Mouse (Mus musculus): Measurements from ENCODE around the gene Slc9a3r1.

The Slc9a3r1 gene

DNA sequence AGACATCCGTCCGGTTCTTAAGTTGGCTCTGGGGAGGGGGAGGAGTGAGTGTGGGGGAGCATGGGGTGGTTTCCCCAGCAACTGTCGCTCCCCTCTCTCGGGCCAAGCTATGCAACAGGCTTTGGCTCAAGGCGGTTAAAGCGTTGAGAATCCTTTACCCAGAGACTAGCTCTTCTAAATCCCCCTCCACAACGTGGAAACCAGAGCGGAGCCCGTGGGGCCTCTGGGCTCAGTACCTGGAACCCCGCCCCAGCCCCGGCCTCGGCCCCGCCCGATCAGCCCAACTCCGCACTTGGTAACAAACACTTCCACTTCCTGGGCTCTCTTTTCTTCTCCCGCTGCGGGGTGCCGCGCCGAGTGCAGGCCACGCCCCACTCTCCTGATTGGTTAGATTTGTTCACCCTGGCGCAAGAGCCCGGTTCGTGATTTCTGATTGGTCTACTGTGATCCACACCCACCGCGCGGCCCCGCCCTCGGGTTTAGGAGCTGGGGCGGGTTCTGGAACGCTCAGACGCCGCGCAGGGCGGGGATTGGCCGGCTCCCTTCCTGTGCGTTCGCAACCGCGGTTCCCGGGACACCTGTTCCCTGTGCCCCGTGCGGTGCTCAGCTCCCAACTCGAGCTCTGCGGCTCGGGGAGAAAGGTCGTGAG lies at the start of gene Slc9a3r1:
Gene Slc9a3r1 (plus strand): TSS at position 510 of the 649 bp plus-strand sequence.
- peak; percentile 93 for DNase-seq (ENCODE audit: low spot score)

- DNase-seq (ENCODE audit: low spot score), result no peak
Observed at GRCm38 (mm10) chr11:115119409-115119808, 43.7 kb upstream of the Slc9a3r1 start.

- DNase-seq (ENCODE audit: low spot score), result no peak
Observed at GRCm38 (mm10) chr11:115128483-115128882, 34.7 kb upstream of the Slc9a3r1 start.

DNA sequence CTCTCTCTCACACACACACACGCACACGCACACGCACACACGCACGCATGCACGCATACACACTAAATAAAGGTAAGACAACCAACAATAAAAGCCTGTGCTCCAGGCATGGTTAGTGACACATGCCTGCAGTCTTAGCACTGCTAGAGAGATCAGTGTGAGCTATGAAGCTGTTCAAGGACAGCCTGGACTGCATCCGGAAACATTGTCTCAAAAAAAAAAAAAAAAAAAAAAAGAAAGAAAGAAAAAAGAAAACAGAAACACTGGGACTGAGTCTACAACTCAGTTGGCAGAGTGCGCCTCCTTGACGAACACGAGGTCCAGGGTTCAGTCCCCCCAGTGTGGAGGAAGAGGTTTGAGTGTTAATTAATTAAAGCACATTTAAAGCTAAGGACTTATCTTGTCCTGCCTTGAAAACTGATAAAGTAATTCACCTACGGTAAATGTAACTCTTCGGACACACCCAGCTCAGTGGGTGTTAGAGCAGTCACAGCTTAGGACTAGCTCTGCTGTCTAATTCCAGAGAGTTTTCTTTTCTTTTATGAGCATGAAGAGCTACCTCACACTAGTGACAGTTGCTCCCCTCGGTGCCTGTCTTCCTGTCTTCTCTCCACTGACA lies 33.5 kb upstream of the Slc9a3r1 start:
- no peak for DNase-seq (ENCODE audit: low spot score)

GRCm38 (mm10) chr11:115131768-115132381 lies 31.3 kb upstream of the Slc9a3r1 start:
- DNase-seq (ENCODE audit: low spot score), result no peak

DNA sequence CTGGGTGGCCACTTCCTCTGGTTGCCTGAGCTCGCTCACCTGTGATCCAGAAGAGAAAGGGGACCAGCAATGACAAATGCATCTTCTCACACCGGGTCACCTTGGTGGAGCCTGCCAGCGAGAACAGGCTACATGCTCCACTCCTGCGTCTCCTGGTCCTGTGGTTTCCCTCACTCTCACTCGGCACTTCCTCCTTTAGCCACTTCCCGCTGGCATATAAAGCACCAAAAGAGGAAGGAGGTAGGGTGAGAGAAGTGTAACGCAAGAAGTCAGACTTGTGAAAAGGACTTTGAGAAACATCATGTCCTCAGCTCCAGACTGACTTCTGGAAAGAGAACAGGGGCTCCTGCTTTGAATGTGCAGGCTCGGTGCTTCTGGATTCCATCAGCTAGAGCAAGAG lies 29.3 kb upstream of the Slc9a3r1 start, which contains the start of gene Cd300lf:
Gene Cd300lf (minus strand): TSS at position 193 of the 400 bp plus-strand sequence.
- no peak for DNase-seq (ENCODE audit: low spot score)

GRCm38 (mm10) chr11:115138597-115139262 lies 24.4 kb upstream of the Slc9a3r1 start:
- no peak for DNase-seq (ENCODE audit: low spot score)

GRCm38 (mm10) chr11:115141970-115142369 lies 21.2 kb upstream of the Slc9a3r1 start:
- DNase-seq (ENCODE audit: low spot score), result no peak

- DNase-seq (ENCODE audit: low spot score), result no peak
Observed at GRCm38 (mm10) chr11:115147813-115148212, 15.3 kb upstream of the Slc9a3r1 start.

DNA sequence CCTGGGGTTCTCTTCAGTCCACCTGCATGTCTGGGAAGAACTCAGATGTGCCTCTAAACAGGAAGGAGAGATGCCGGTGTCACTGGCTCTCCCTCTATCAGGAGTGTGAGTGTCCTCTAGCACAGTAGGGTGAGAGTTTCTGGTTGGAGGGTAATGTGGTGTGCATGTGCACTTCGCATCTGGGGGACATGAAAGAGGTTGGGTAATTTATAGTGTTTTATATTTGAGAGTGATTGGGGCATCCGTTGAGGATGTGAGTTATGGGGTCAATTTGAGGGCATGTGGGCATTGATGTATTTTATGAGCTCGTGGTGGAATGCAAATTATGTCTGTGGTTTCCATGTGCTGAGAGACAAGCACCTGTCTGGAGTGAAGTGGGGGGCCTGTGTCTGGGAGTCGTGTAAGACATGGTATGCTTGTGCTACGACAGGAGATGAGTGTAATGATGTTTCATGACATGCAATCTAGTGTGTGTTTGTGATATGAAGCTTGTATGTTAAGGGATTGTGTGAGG lies 12.3 kb upstream of the Slc9a3r1 start:
- no peak for DNase-seq (ENCODE audit: low spot score)

GRCm38 (mm10) chr11:115151755-115152429 lies 11.2 kb upstream of the Slc9a3r1 start:
- no peak for DNase-seq (ENCODE audit: low spot score)

DNA sequence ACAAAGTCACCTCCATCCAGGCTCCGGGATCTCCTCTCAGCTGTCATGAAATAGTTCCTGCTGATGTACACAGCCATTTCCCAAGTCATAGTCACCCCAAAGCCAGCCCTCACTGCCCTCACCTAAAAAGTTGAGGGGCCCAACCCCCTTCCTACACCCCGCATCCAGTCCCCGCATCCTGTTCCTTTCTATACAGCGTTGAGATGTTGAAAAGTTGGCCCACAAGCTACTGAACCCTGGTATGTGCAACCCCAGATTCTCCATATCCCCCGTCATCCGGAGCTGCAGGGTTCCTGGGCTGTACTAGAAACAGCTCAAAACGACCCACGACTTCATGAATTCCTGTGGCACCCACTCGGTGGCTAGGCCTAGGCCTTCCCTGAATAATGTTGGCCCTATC lies 10.1 kb upstream of the Slc9a3r1 start:
- DNase-seq (ENCODE audit: low spot score), result no peak

DNA sequence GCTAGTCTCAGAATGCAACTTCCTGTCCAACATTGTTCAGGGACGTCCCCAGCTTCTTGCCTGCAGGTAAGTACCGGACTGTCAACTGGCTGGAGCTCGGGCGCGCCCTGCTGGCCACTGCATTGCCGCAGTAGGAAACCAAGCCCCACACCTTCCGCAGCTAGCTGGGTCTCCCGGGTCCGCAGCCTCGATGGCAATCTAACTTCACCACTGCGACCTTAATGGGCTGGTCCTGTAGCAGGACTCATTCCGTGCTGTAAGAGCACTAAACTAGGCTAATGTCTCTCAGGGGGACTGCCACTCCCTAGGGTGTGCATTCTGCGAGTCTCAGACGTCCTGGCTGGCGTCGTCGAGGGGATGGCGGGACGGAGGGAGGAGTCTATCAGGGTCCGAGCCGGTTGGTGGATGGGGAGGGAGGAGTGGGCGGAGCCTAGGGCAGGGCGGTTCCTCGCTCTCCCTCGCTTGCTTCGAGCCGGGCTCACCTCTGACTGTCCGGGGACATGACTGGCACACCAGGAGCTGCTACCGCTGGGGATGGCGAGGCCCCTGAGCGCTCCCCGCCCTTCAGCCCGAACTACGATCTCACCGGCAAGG lies 9.3 kb upstream of the Slc9a3r1 start:
- no peak for DNase-seq (ENCODE audit: low spot score)

GRCm38 (mm10) chr11:115155053-115155634 lies 8.0 kb upstream of the Slc9a3r1 start:
- DNase-seq (ENCODE audit: low spot score), result no peak

DNA sequence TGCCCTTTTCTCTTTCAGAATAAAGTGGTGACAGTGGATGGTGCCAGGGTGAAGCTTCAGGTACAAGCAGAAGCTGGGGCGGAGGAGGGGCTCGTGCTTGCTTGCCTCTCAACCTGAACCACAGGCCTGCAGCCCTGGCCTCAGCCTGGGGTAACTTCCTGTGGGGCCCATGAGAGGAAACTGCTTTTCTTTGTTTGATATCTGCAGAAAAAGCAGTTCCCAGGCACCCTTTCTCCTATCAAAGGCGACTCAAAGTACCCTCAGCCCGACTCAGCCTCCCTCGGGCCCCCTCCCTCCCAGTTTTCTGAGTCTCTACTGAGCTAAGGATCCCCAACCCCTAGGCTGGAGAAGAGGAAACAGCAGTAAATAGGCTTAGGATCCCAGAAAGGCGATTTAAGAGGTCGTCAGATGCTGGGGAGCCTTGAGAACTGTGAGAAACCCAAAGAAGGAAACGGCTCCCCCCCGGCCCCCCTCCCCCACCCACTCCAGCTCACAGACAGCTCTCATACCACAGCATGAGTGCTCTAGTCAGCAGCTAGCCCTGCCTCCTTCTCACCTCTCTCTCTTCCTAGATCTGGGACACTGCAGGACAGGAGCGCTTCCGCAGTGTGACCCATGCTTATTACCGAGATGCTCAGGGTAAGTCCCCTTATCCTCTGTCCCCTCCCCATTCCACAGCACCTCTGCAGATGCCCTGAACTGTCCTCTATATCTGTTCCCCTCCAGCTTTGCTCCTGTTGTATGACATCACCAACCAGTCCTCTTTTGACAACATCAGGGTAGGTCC lies 5.0 kb upstream of the Slc9a3r1 start:
- no peak for DNase-seq (ENCODE audit: low spot score)

DNA sequence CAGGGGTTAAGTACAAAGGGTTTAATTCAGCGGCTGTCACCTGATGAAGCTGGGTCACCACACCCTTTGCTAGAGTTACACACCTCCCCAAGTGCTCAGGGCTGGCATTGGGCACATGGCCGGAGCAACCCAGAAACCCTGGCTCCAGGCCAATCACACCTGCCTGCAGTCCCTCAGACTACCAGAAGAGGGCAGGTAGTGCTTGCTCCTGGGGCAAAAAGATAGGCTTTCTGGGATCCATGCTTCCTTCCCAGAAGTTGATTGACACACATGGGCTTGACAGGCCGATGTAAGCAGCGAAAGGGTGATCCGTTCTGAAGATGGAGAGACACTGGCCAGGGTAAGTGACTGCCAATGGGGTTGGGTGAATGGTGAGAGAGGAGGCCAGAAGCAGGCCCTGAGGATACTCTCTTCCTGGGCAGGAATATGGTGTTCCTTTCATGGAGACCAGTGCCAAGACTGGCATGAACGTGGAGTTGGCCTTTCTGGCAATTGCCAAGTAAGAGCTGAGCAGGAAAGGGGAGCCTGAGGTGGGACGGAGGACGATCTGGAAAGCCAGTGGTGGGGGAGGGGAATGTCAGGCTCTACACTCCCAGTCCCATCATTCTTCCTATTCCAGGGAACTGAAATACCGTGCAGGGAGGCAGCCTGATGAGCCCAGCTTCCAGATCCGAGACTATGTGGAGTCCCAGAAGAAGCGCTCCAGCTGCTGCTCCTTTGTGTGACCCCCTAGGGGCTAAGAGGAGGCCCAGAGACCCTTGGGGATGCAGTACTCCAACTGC lies 2.9 kb upstream of the Slc9a3r1 start:
- peak; percentile 54 for DNase-seq (ENCODE audit: low spot score)

GRCm38 (mm10) chr11:115160883-115161577 lies 2.1 kb upstream of the Slc9a3r1 start:
- no peak for DNase-seq (ENCODE audit: low spot score)

GRCm38 (mm10) chr11:115161578-115162204 lies 1.4 kb upstream of the Slc9a3r1 start:
- no peak for DNase-seq (ENCODE audit: low spot score)
